Mouse (Mus musculus): ENCODE measurements around the gene Ddx18.

The Ddx18 gene

GRCm38 (mm10) chr1:121527061-121527460 lies 40.7 kb downstream of the Ddx18 start:
- no peak for DNase-seq

DNA sequence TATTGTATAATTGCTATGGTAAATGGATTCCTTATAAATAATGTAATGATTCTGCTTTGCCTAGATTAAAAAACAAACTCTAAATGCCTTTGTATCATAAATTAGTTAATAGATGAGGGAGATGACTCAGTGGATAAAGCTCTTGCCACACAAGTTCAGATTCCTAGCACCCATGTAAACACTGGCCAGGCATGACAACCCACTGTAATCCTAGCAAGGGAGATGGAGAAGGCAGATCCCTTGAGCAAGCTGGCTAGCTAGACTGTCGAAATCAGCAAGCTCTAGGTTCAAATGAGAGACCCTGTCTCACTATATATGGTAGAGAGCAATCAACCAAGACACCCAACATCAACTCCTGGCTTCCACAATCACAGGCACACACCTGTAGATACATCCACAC lies 49.2 kb downstream of the Ddx18 start:
- no peak for DNase-seq

DNA sequence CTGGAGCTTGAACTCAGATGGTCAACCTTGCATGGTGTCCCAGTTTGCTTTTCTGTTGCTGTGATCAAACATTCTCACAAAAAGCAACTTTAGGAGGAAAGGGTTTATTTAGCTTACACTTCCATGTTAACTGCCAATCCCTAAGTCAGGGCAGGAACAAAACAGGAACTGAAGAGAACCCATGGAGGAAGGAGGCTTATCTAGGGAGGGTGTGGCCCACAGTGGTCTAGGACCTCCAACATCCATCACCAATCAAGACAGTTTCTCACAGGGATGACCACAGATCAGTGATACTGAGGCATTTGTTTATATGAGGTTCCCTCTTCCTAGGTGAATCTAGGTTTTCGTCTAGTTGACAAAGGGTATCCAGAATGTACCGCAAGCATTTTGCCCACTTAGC lies 55.8 kb downstream of the Ddx18 start:
- DNase-seq = no peak

DNA sequence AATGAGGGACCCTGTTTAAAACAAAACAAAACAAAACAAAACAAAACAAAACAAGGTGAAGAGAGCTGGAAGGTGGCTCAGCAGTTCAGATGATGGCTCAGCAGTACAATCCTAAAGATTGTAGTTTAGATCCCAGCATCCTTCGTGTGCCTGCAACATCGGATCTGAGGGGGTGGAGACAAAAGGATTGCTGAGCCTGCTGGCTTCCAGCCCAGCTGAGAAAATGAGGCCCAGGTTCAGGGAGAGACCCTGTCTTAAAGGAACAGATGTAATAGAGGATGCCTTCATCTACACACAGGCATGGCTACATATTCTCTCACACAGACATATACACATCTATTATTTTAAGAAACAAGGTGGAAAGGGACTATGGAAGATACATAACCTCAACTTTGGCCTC lies 56.6 kb downstream of the Ddx18 start:
- no peak for DNase-seq

DNA sequence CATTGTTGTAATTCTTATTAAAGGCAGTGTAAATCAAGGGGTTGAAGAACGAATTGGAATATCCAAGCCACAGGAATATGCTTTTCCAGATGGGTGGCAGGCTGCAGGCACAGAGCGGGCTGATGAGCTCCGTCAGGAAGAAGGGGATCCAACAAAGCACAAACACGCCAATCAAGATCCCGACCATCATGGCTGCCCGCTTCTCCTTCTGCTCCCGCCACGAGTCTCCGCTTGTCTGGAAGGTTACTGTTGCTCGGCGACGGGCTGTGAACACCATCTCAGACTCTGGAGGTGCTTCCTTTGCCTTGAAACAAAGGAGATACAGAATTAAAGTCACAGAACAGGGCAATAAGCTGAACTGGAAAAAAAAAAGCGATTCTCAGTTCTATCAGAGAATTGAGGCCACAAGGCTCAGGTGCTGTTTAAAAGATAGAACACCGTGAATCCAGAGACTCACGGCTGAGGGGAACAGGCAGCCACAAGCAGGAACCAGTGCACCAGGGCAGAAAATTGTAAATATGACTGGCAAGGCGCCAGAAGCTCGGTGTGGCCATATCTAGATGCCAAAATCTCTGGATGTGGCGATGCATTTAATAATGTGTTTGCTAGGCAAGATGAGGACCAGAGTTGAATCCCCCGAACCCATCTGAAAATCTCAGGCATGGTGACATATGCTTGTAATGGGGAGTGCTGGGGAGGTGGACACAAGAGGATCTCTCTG lies 57.2 kb downstream of the Ddx18 start:
- DNase-seq = no peak

DNA sequence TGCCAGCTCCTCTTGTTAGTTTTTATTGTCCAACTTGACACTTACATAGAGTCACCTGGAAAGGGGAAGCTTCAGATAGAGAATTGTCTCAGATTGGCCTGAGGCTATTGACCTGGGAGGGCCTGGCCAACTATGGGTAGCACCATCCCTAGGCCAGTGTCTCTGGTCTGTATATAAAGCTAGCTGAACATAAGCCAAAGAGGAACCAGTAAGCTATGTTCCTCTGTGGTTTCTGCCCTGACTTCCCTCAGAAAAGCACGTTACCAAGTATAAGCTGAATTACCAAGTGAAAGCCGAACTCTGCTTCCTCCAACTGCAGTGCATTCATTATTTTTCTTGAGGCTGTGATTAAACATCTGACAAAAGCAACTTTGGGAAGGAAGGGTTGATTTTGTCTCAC lies 59.1 kb downstream of the Ddx18 start:
- no peak for DNase-seq

Measured in thymus, postnatal 4 days (tissue).